ENCODE assay signal across 8 mouse cellular contexts in the genomic region with DNA sequence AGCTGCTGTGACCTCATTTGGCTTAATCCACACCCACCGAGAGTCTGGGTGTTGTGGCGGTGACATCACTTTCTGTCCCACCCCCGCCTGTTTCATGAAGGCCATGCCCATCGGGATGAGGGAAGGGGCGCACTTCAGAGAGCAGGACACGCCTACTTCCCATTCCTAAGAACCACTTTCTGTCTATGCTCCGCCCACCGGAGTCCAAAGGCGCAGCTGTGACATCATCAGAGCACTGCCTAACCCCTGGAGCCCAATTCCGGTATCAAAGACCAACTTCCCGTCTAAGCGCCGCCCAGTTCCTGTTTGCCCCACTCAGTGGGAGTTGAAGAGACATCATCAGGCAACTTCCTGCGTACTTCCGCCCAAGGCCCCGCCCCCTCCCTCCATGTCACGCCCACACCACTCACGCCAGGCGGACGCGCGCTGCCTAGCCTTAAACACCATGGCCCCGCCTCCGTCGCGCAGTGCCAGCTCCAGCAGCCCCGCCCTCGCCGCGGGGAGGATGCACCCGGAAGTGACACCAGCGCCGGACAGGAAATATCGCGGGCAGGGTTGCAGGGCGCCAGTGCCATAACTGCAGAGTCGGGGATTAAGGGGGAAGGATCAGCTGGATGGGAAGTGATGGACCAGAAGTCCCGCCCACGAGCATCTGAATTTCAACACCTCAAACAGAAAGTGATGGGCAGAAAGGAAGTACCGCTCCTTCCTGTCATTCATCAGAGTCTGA. TPM values are rescaled to one million over a fixed set of nuclear protein-coding genes. Genes with fewer than 3 reads are reported as not detected.
A peak's percentile ranks its signal among the peaks of the same experiment; 100 is the strongest.
DNase-seq lines count a peak whose midpoint lies in the region; ATAC-seq and TF ChIP-seq lines count a peak whose summit lies in the region.

No protein-coding gene starts in this region.

- ATAC-seq in forebrain, postnatal 0 days: peak; percentile 57
- ATAC-seq in hindbrain, postnatal 0 days: peak; percentile 80

- H3K27ac ChIP-seq in kidney, adult 2 months (ENCODE audit: insufficient read depth, low read depth, low read length): peak overlapping the region; percentile 58; the same call in 1 of the 2 replicates
- H3K27ac ChIP-seq in cerebellum, adult 2 months (ENCODE audit: insufficient read depth, low read length): peak overlapping the region; percentile 61
- peak overlapping the region; percentile 97 for H3K27ac ChIP-seq in forebrain, postnatal 0 days (ENCODE audit: low read depth, low read length)
- peak overlapping the region; percentile 94 for H3K27ac ChIP-seq in hindbrain, postnatal 0 days

- no peak for DNase-seq in kidney, adult 2 months
- DNase-seq in kidney, adult 9 months: no peak
- DNase-seq in cerebellum, adult 2 months: peak in 1 of 2 experiments; percentile 96
- DNase-seq in forebrain, postnatal 0 days: peak; percentile 97
- peak; percentile 96 for DNase-seq in hindbrain, postnatal 0 days (ENCODE audit: low spot score)
- DNase-seq in liver: peak; percentile 87
- peak; percentile 95 to 96 for DNase-seq in natural killer cell, adult 2 months (ENCODE audit: low spot score in 2 of 2)
- peak; percentile 96 for DNase-seq in telencephalon, adult 2 months (ENCODE audit: low read depth, low spot score)

- H3K36me3 ChIP-seq in kidney, adult 2 months (ENCODE audit: control insufficient read depth, insufficient read depth, low read length): no peaks in the 10 kb centered on the region
- no peaks in the 10 kb centered on the region; the same call in 1 of the 2 replicates for H3K36me3 ChIP-seq in forebrain, postnatal 0 days (ENCODE audit: insufficient read depth)
- no peaks in the 10 kb centered on the region for H3K36me3 ChIP-seq in hindbrain, postnatal 0 days (ENCODE audit: insufficient read depth, low read length)

- H3K27me3 ChIP-seq in kidney, adult 2 months (replicated peaks; ENCODE audit: control insufficient read depth, insufficient read depth, low read length): no peaks in the 10 kb centered on the region
- H3K27me3 ChIP-seq in cerebellum, adult 2 months (ENCODE audit: control insufficient read depth, insufficient read depth, low read length): no peaks in the 10 kb centered on the region
- H3K27me3 ChIP-seq in forebrain, postnatal 0 days (ENCODE audit: insufficient read depth, low read length): no peaks in the 10 kb centered on the region
- H3K27me3 ChIP-seq in hindbrain, postnatal 0 days (ENCODE audit: insufficient read depth, low read length): no peaks in the 10 kb centered on the region

- TF ChIP-seq POLR2A in kidney, adult 2 months (IDR thresholded peaks at IDR 0.05; ENCODE audit: low read depth, low read length): no peak
- TF ChIP-seq POLR2A in cerebellum, adult 2 months (IDR thresholded peaks at IDR 0.05; ENCODE audit: borderline replicate concordance, insufficient read depth, low read length): peak; percentile 24; the same call in 1 of the 2 replicates

- H3K4me3 ChIP-seq in kidney, adult 2 months (ENCODE audit: insufficient read depth, low read depth, low read length): peak overlapping the region; percentile 54
- H3K4me3 ChIP-seq in cerebellum, adult 2 months (replicated peaks; ENCODE audit: insufficient read depth, low read depth, low read length): peak overlapping the region; percentile 52
- peak overlapping the region; percentile 60 for H3K4me3 ChIP-seq in forebrain, postnatal 0 days (ENCODE audit: low read depth, low read length)
- peak overlapping the region; percentile 66 for H3K4me3 ChIP-seq in hindbrain, postnatal 0 days (ENCODE audit: low read length)

- no peak for TF ChIP-seq CTCF in kidney, adult 2 months (conservative IDR thresholded peaks at IDR 0.05; ENCODE audit: insufficient read depth, insufficient read length, low read depth, low read length)
- no peak for TF ChIP-seq CTCF in cerebellum, adult 2 months (IDR thresholded peaks at IDR 0.05; ENCODE audit: borderline replicate concordance, insufficient read depth, low read depth, low read length)
- no peak for TF ChIP-seq CTCF in forebrain, postnatal 0 days (IDR thresholded peaks at IDR 0.05; ENCODE audit: low read depth)
- TF ChIP-seq CTCF in hindbrain, postnatal 0 days (IDR thresholded peaks at IDR 0.05; ENCODE audit: low read depth): no peak

- 7% methylated on average over 40 of the region's 40 CpGs for WGBS in kidney, adult 2 months
- 6% methylated on average over 40 of the region's 40 CpGs for WGBS in cerebellum, adult 2 months
- WGBS in forebrain, postnatal 0 days: 12% methylated on average over 40 of the region's 40 CpGs
- 9% methylated on average over 40 of the region's 40 CpGs for WGBS in hindbrain, postnatal 0 days

- no peaks in the 10 kb centered on the region for H3K4me1 ChIP-seq in kidney, adult 2 months (ENCODE audit: control insufficient read depth, insufficient read depth, low read length)
- H3K4me1 ChIP-seq in cerebellum, adult 2 months (ENCODE audit: control insufficient read depth, insufficient read depth, low read length): no peaks in the 10 kb centered on the region
- no peaks in the 10 kb centered on the region for H3K4me1 ChIP-seq in forebrain, postnatal 0 days (ENCODE audit: insufficient read depth)
- H3K4me1 ChIP-seq in hindbrain, postnatal 0 days (ENCODE audit: insufficient read depth, low read length): no peaks in the 10 kb centered on the region

- H3K9ac ChIP-seq in forebrain, postnatal 0 days: peak overlapping the region; percentile 37
- H3K9ac ChIP-seq in hindbrain, postnatal 0 days (replicated peaks; ENCODE audit: low read length): peak overlapping the region; percentile 31; the same call in 1 of the 2 replicates

- peak overlapping the region; percentile 51 for H3K4me2 ChIP-seq in forebrain, postnatal 0 days (ENCODE audit: low read depth)
- peak overlapping the region; percentile 62 for H3K4me2 ChIP-seq in hindbrain, postnatal 0 days (ENCODE audit: low read depth, low read length)

- peaks cover 13% of the 10 kb centered on the region for H3K9me3 ChIP-seq in forebrain, postnatal 0 days (ENCODE audit: low read length)
- peaks cover 7% of the 10 kb centered on the region for H3K9me3 ChIP-seq in hindbrain, postnatal 0 days (ENCODE audit: low read length)

RNA-seq across cellular contexts. Expression of a gene that starts 2.0 kb away (rescaled TPM):
- polyA plus RNA-seq in kidney, adult 2 months (2012; rRNA removed): 8.2 and 12.0 TPM in 2 replicates
- 15.7 and 17.5 TPM in 2 replicates for polyA plus RNA-seq in cerebellum, adult 2 months (2012; rRNA removed)
- total RNA-seq in forebrain, postnatal 0 days (2014; rRNA removed): 19.5 and 19.9 TPM in 2 replicates
- 23.8 and 25.1 TPM in 2 replicates for polyA plus RNA-seq in forebrain, postnatal 0 days (2015; fragmentation: Nextera tagmentation; extraction: Ambion mirVana)
- 30.3 and 37.7 TPM in 2 replicates for total RNA-seq in hindbrain, postnatal 0 days (2014; rRNA removed)
- polyA plus RNA-seq in hindbrain, postnatal 0 days (2015; fragmentation: Nextera tagmentation; extraction: Ambion mirVana): 28.6 and 29.0 TPM in 2 replicates

Comparison
In these comparisons a context has a peak if more than half of its experiments do, and no peak if none do; other contexts are left out.
1. DNase-seq: peak in forebrain, postnatal 0 days (single experiment), hindbrain, postnatal 0 days (single experiment), liver (single experiment), natural killer cell, adult 2 months (2 of 2) and telencephalon, adult 2 months (single experiment); none in kidney, adult 2 months (single experiment) and kidney, adult 9 months (single experiment).
2. Peak in every context shown above with its lines, with median percentiles within 50 percentile points of each other: H3K27ac ChIP-seq and H3K4me3 ChIP-seq.